Mouse (Mus musculus) hindbrain, embryonic 12.5 days (tissue): ENCODE measurements at regions not wholly inside any gene's neighbourhood (a gene's known extent, or its start where the extent isn't known, plus 50 kb on each side); places are given as distances from the start of the nearest gene placed in this dataset.

Experiments used
- ATAC-seq: fragments of 200-750 bp; cut with Nextera tagmentation; 2 replicates; pipeline ENCODE4 v1.8.0; 2017; ENCODE audit warnings: moderate TSS enrichment; ENCODE audit not compliant: low FRiP score
- H3K27ac ChIP-seq: fragments of 300-500 bp; sonication (generic); 2 replicates; pipeline ENCODE4 v1.5.1; 2016; ENCODE audit warnings: mild to moderate bottlenecking
- H3K27me3 ChIP-seq: fragments of 300-500 bp; sonication (generic); 2 replicates; pipeline ENCODE4 v1.6.1; 2016; ENCODE audit warnings: mild to moderate bottlenecking
- H3K36me3 ChIP-seq: fragments of 300-500 bp; sonication (generic); 2 replicates; pipeline ENCODE4 v1.6.1; 2016; ENCODE audit warnings: mild to moderate bottlenecking
- H3K4me1 ChIP-seq: fragments of 300-500 bp; sonication (generic); 2 replicates; pipeline ENCODE4 v1.6.1; 2016
- H3K4me2 ChIP-seq: fragments of 300-500 bp; sonication (generic); replicated peaks from 2 replicates; pipeline ENCODE4 v1.6.1; 2016; ENCODE audit warnings: mild to moderate bottlenecking
- H3K4me3 ChIP-seq: fragments of 300-500 bp; sonication (generic); 2 replicates; pipeline ENCODE4 v1.5.1; 2016; ENCODE audit warnings: mild to moderate bottlenecking
- H3K9ac ChIP-seq: fragments of 300-500 bp; sonication (generic); 2 replicates; pipeline ENCODE4 v1.6.1; 2016; ENCODE audit warnings: mild to moderate bottlenecking, moderate library complexity
- H3K9me3 ChIP-seq: fragments of 300-500 bp; sonication (generic); replicated peaks from 2 replicates; pipeline ENCODE4 v1.6.1; 2016; ENCODE audit warnings: mild to moderate bottlenecking
- WGBS: fragments of 180-500 bp; shearing (Covaris S2); methylation state at CpG from one replicate; pipeline ENCODE4 v1.1.7; 2016; 5-methylcytosine and 5-hydroxymethylcytosine counted together

DNA sequence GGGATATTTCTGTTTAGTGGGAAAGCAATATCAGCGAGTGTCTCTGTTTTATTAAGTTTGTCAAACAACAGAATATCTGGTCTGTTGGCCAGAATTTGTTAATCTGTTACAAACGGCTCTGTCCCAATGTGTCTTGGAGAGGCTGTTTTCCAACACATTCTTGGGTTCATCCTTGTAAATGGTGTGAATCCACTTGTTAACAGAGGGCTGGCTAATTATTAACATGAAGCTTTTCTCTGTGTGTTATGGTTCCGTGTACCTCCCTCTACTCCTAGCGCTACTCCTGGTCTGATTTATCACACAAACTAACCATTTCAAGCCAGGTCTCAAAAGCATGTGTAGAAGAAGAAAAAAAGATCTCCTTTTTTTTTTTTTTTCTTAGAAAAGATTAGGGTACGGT is 60.4 kb downstream of the Pou3f3 start:
- H3K36me3 ChIP-seq = no peaks in the 10 kb centered on the region
- no peaks in the 10 kb centered on the region for H3K27me3 ChIP-seq
- H3K27ac ChIP-seq = no peak overlapping the region
- WGBS = 75% methylated on average over 5 of the region's 5 CpGs
- H3K9me3 ChIP-seq = no peaks in the 10 kb centered on the region
- H3K4me2 ChIP-seq = no peak overlapping the region
- H3K4me3 ChIP-seq = no peak overlapping the region
- no peak for ATAC-seq
- H3K9ac ChIP-seq = no peak overlapping the region
- no peaks in the 10 kb centered on the region for H3K4me1 ChIP-seq

GRCm38 (mm10) chr1:42756497-42756896 is 60.9 kb downstream of the Pou3f3 start:
- H3K27me3 ChIP-seq = no peaks in the 10 kb centered on the region
- H3K36me3 ChIP-seq = no peaks in the 10 kb centered on the region
- H3K4me2 ChIP-seq = no peak overlapping the region
- H3K27ac ChIP-seq = no peak overlapping the region
- H3K9me3 ChIP-seq = no peaks in the 10 kb centered on the region
- H3K9ac ChIP-seq = no peak overlapping the region
- no peaks in the 10 kb centered on the region for H3K4me1 ChIP-seq
- ATAC-seq = no peak
- H3K4me3 ChIP-seq = no peak overlapping the region

- Histone ChIP-seq H3K4me3 (no peak overlapping the region), H3K4me2 (no peak overlapping the region), H3K9ac (no peak overlapping the region), H3K27me3 (no peaks in the 10 kb centered on the region), H3K36me3 (no peaks in the 10 kb centered on the region), H3K4me1 (no peaks in the 10 kb centered on the region), H3K9me3 (no peaks in the 10 kb centered on the region), H3K27ac (no peak overlapping the region)
- ATAC-seq = no peak
- WGBS = 85% methylated on average over 2 of the region's 2 CpGs
These were observed 67.9 kb downstream of the Pou3f3 start for GRCm38 (mm10) chr1:42763447-42763846.

DNA sequence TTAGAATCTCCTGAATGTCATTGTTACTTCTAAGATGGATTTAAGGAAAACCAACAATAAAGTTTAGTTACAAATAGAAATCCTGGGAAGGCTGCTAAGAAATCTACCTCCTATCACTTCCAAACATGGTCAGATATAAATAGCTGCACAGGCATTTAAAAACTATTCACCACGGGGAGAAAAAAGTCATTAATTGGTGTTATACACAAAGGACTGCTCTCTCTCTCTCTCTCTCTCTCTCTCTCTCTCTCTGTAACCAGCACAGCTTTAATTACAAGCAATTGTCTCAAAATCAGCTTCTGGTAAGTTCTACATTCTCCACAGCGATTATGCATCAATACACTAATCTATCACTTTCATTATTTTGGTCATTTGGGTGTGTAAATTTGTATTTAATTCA is 68.5 kb downstream of the Pou3f3 start:
- no peaks in the 10 kb centered on the region for H3K4me1 ChIP-seq
- H3K27ac ChIP-seq = no peak overlapping the region
- H3K4me3 ChIP-seq = no peak overlapping the region
- no peaks in the 10 kb centered on the region for H3K27me3 ChIP-seq
- H3K9ac ChIP-seq = no peak overlapping the region
- 52% methylated on average over 2 of the region's 2 CpGs for WGBS
- ATAC-seq = no peak
- H3K36me3 ChIP-seq = no peaks in the 10 kb centered on the region
- H3K4me2 ChIP-seq = no peak overlapping the region
- H3K9me3 ChIP-seq = no peaks in the 10 kb centered on the region

DNA sequence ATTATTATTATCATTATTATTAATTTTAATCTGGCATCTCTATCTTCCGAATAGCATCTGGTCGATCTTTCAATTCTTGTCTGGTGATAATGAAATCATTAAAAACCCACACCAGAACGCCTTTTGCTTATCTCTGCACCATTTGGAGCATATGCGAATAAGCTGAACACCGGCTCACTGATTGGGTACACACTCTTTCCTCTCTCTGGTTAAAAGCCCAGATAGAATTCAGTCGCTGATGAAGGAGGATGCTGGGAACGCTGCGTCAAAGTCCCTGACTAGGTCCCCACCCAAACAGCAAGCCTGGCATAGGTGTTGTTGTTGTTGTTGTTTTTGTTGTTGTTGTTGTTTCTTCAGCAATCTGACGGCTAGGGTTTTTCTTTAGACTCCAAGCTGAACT is 74.5 kb downstream of the Pou3f3 start:
- no peaks in the 10 kb centered on the region for H3K27me3 ChIP-seq
- peaks cover 8% of the 10 kb centered on the region for H3K4me1 ChIP-seq
- no peak overlapping the region for H3K4me2 ChIP-seq
- 83% methylated on average over 9 of the region's 9 CpGs for WGBS
- H3K9me3 ChIP-seq = no peaks in the 10 kb centered on the region
- H3K9ac ChIP-seq = no peak overlapping the region
- H3K27ac ChIP-seq = no peak overlapping the region
- no peaks in the 10 kb centered on the region for H3K36me3 ChIP-seq
- no peak for ATAC-seq
- H3K4me3 ChIP-seq = no peak overlapping the region

DNA sequence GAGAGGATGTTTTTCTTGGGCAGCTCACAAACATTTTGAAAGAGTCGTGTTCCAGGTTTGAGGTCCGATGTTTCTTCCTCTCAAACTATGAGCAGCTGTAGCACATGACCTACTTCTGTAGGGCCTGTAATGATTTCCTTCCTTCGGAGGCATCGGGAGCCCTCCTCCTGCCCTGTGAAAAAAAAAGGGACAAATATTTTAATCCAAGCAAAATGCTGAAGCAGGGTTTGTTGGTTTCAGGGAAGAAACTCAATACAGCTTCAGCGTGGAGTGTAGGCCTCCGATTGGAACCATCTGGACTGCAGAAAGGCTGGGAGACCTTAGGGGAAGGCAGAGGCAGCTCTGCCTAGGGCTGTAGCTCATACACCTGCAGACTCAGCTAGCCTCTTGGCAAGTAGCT is 76.4 kb downstream of the Pou3f3 start:
- no peaks in the 10 kb centered on the region for H3K9me3 ChIP-seq
- H3K9ac ChIP-seq = no peak overlapping the region
- no peak overlapping the region for H3K4me3 ChIP-seq
- no peaks in the 10 kb centered on the region for H3K27me3 ChIP-seq
- no peaks in the 10 kb centered on the region for H3K36me3 ChIP-seq
- no peak overlapping the region for H3K4me2 ChIP-seq
- peaks cover 8% of the 10 kb centered on the region for H3K4me1 ChIP-seq
- H3K27ac ChIP-seq = no peak overlapping the region
- ATAC-seq = no peak
- 70% methylated on average over 6 of the region's 6 CpGs for WGBS

GRCm38 (mm10) chr1:42773851-42774464 is 77.1 kb upstream of the Mrps9 start:
- no peaks in the 10 kb centered on the region for H3K36me3 ChIP-seq
- 64% methylated on average over 20 of the region's 20 CpGs for WGBS
- no peaks in the 10 kb centered on the region for H3K9me3 ChIP-seq
- H3K27ac ChIP-seq = no peak overlapping the region
- no peak overlapping the region for H3K4me2 ChIP-seq
- H3K9ac ChIP-seq = no peak overlapping the region
- peaks cover 8% of the 10 kb centered on the region for H3K4me1 ChIP-seq
- no peak overlapping the region for H3K4me3 ChIP-seq
- no peak for ATAC-seq
- no peaks in the 10 kb centered on the region for H3K27me3 ChIP-seq

GRCm38 (mm10) chr1:42774971-42775892 is 75.8 kb upstream of the Mrps9 start:
- H3K9ac ChIP-seq = no peak overlapping the region
- no peak overlapping the region for H3K27ac ChIP-seq
- no peaks in the 10 kb centered on the region for H3K36me3 ChIP-seq
- 74% methylated on average over 7 of the region's 7 CpGs for WGBS
- H3K27me3 ChIP-seq = no peaks in the 10 kb centered on the region
- no peaks in the 10 kb centered on the region for H3K9me3 ChIP-seq
- H3K4me1 ChIP-seq = peaks cover 9% of the 10 kb centered on the region
- no peak overlapping the region for H3K4me3 ChIP-seq
- ATAC-seq = no peak
- no peak overlapping the region for H3K4me2 ChIP-seq

DNA sequence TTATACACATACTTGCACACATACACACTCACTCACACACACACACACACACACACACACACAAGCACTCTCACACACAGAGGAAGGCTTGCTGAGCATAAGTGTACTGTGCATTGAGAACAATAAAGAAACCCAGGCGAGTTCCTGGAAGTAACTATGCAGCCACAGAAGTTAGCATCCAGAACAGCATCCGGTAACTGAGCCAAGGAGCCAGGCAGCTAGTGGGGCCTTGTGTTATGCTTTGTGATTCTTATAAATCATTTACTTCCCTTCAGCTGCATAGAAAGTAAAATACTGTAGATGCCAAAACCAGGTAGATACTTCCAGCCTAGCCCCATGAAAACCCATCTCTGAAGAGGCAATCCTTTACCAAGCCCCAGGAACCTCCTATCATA is 75.1 kb upstream of the Mrps9 start:
- Histone ChIP-seq H3K9me3 (no peaks in the 10 kb centered on the region), H3K36me3 (no peaks in the 10 kb centered on the region), H3K4me1 (peaks cover 12% of the 10 kb centered on the region), H3K9ac (no peak overlapping the region), H3K27ac (no peak overlapping the region), H3K27me3 (no peaks in the 10 kb centered on the region), H3K4me2 (no peak overlapping the region), H3K4me3 (no peak overlapping the region)
- ATAC-seq = no peak
- 85% methylated on average over 2 of the region's 2 CpGs for WGBS

GRCm38 (mm10) chr1:42777416-42777815 is 73.6 kb upstream of the Mrps9 start:
- no peak for ATAC-seq
- H3K4me1 ChIP-seq = peaks cover 12% of the 10 kb centered on the region; the same call in 1 of the 2 replicates
- H3K9ac ChIP-seq = no peak overlapping the region
- no peak overlapping the region for H3K4me3 ChIP-seq
- no peak overlapping the region for H3K4me2 ChIP-seq
- no peak overlapping the region for H3K27ac ChIP-seq
- WGBS = 93% methylated on average over 1 of the region's 1 CpGs
- H3K9me3 ChIP-seq = no peaks in the 10 kb centered on the region
- H3K27me3 ChIP-seq = no peaks in the 10 kb centered on the region
- H3K36me3 ChIP-seq = no peaks in the 10 kb centered on the region

GRCm38 (mm10) chr1:42779761-42780160 is 71.3 kb upstream of the Mrps9 start:
- H3K4me1 ChIP-seq = peaks cover 14% of the 10 kb centered on the region
- no peaks in the 10 kb centered on the region for H3K36me3 ChIP-seq
- no peak overlapping the region for H3K27ac ChIP-seq
- no peak overlapping the region for H3K9ac ChIP-seq
- WGBS = 43% methylated on average over 5 of the region's 5 CpGs
- no peak for ATAC-seq
- no peak overlapping the region for H3K4me2 ChIP-seq
- no peak overlapping the region for H3K4me3 ChIP-seq
- H3K27me3 ChIP-seq = no peaks in the 10 kb centered on the region
- H3K9me3 ChIP-seq = no peaks in the 10 kb centered on the region

- H3K27me3 ChIP-seq = no peaks in the 10 kb centered on the region
- no peaks in the 10 kb centered on the region for H3K9me3 ChIP-seq
- H3K4me1 ChIP-seq = peaks cover 14% of the 10 kb centered on the region
- H3K4me2 ChIP-seq = no peak overlapping the region
- H3K27ac ChIP-seq = no peak overlapping the region
- no peak for ATAC-seq
- WGBS = 67% methylated on average over 15 of the region's 15 CpGs
- no peaks in the 10 kb centered on the region for H3K36me3 ChIP-seq
- H3K9ac ChIP-seq = no peak overlapping the region
- H3K4me3 ChIP-seq = no peak overlapping the region
These were observed 70.8 kb upstream of the Mrps9 start for GRCm38 (mm10) chr1:42780266-42780665.

DNA sequence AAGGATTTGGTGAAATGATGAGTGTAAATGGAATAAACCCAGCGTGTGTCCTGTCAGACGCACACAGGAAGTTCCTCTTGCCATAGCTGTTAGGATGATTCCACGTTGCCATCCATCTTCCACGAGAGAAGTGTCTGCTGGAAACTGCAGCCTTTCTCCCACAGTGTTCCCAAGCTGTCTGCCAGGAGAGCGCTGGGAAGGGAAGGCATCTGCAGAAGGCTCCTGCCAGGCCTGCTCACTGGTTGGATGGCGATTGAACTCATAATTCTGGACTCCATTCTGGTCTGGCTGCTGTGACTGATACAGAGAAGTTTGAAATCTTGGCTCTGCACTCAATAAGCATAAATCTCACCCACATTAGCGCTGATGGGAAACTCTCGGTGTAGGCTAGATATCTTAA is 69.5 kb upstream of the Mrps9 start:
- 74% methylated on average over 8 of the region's 8 CpGs for WGBS
- H3K4me2 ChIP-seq = no peak overlapping the region
- no peak for ATAC-seq
- no peak overlapping the region for H3K9ac ChIP-seq
- no peaks in the 10 kb centered on the region for H3K27me3 ChIP-seq
- peaks cover 14% of the 10 kb centered on the region for H3K4me1 ChIP-seq
- H3K27ac ChIP-seq = no peak overlapping the region
- no peaks in the 10 kb centered on the region for H3K36me3 ChIP-seq
- no peaks in the 10 kb centered on the region for H3K9me3 ChIP-seq
- H3K4me3 ChIP-seq = no peak overlapping the region
